Mouse (Mus musculus) brain, embryonic 14.5 days (tissue): ENCODE results near the gene Prr22. TPM values are rescaled to one million over a fixed set of nuclear protein-coding genes. Genes with fewer than 3 reads are reported as not detected.

Source experiments
- DNase-seq: peaks from one replicate; pipeline ENCODE4 v3.0.0-alpha.2; 2011; ENCODE audit warnings: low read depth
- CTCF ChIP-seq: fragments of 200-500 bp; IDR thresholded peaks from 2 replicates; pipeline ENCODE4 v1.5.1; 2012; ENCODE audit warnings: inconsistent platforms, mild to moderate bottlenecking, moderate library complexity, borderline replicate concordance; ENCODE audit not compliant: insufficient read depth, insufficient read length; ENCODE audit errors: extremely low read depth
- POLR2A ChIP-seq: fragments of 200-500 bp; IDR thresholded peaks from 2 replicates; pipeline ENCODE4 v1.6.1; 2012; ENCODE audit warnings: mild to moderate bottlenecking, inconsistent platforms, borderline replicate concordance; ENCODE audit not compliant: poor library complexity, insufficient read depth, insufficient read length, severe bottlenecking; ENCODE audit errors: extremely low read depth
- polyA plus RNA-seq: library from polyadenylated mRNA; depleted of rRNA; stranded (reverse); fragments of >200 nt; gene quantifications from 2 replicates; pipeline ENCODE4 v1.2.3, GENCODE M21; 2012

Gene Prr22
- polyA plus RNA-seq, 1 experiment: 3.1 TPM

DNA sequence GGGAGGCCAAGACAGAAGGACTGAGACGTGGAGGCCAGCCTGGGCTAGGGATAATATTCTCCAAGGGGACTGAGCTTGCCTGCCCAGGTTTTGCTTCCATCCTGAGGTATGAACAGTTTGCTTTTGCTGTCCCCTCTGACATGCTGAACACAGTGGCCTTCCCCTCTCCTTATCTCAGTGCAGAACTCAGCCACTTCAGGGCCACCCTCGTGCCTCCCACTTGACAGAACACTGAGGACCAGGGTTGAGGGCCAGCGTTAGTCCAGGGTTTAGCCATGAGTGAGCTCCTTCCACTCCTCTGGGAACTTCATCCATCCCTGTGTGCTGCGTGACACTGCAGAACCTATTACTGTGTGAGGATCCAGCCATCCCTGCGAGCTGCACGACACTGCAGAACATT, 19.2 kb downstream of the Prr22 start:
- no peak for DNase-seq
- TF ChIP-seq CTCF (no peak), POLR2A (no peak)

DNA sequence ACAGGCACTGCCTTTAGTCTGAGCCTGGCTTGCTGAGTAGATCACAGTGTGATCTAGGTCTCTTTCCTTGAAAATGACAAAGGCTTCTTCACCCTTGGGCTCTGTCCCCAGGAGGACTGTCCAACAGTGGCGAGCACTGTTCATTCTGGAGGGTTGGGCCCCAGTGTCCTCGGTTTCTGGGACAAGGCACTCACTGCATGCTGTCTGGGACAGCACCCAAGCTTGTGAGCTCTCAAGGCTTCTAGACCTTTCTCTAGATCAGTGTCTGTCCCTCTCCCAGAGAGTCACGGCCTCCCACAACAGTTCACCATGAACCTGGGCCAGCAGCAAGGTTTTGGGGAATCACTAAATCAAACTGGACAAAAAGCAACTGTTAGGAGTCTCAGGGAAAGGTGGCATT, 22.5 kb downstream of the Prr22 start:
- TF ChIP-seq CTCF (no peak), POLR2A (no peak)
- DNase-seq: no peak

DNA sequence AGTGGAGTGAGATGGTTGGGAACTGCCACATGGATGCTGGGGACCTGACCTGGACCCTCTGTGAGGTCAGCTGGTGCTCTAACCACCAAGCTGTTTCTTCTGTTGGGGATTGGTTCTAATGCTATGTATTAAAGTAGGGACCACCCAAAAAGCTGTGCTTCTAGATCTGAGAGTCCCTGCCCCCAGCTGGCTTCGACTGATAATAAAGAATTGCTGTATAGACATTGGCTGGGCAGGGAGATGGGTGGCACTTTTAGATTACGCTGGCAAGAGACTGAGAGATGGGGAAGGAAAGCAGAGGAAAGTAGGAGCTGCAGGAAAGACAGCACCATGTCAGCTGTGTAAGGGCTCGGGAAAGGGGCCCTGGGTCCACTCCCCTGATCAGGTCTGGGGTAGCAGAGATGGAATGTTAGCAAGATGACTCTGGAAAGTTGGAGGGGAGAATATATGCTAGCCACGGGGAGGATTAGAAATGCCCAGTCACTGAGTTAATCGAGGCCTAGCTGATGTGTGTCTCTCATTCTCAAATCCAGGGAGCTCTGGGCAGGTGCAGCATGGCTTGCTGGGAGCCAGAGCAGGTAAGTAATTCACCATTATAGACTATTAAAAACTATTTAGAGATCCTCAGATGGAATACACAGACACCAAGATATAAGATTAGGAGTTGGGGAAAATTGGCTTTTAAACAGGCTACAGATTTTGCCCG, 23.7 kb downstream of the Prr22 start:
- TF ChIP-seq CTCF: no peak
- no peak for TF ChIP-seq POLR2A
- no peak for DNase-seq

DNA sequence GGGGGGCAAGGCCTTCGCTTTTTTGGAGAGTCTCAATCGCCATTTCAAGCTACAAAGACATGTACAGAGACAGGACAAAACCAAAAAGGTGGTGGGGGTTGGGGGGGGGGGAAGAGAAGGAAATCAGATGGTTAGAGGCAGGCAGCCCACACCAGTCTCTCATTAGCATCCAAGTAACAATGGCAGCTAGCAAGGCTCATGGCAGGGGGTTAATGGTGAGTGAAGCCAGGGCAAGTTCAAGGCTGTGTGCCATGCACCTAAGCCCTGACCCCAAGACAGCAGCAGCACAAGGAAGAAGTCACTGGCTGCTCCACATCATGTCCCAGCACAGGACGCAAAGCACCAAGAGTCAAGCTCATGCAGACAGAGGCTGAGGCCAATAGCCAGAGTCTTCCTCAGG, 29.2 kb downstream of the Prr22 start:
- no peak for DNase-seq
- TF ChIP-seq CTCF (no peak), POLR2A (no peak)

DNA sequence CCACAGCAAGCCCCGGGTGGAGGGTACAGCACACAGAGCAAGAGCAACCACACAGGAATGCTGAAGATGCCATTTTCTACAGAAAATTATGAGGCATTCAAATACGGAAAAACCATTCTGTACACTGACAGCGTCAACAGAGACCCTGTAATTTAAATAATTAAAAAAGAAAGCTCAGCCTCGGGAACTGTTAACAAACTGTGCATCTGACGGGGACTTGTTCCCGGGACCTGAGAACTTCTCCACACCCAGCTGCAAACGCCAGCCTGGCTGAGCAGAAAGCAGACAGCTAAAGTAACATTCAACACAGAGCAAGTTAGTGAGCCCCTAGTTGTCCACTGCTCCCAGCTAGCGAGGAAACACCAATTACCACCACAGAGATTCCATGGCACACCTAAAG, 32.0 kb downstream of the Prr22 start:
- DNase-seq: no peak
- TF ChIP-seq CTCF: no peak
- TF ChIP-seq POLR2A: no peak

DNA sequence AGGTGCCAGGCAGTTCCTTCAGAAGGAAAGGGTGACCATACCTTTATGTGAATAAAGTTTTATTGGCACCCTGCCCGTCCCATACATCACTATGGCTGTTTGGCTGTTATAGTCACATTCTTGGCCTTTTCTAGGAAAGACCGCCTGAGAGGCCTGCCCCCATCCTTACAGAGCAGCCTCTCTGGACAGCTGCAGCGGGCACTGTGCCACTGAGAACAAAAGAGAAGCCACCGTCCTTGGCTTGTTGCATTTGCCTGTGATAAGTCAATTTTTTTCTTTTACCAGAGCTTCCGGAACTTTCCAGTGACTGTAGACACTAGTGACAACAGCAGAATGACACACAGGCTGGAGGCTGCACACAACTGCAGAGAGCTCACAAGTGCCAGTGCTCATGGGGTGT, 34.9 kb downstream of the Prr22 start:
- no peak for TF ChIP-seq CTCF
- no peak for TF ChIP-seq POLR2A
- no peak for DNase-seq

DNA sequence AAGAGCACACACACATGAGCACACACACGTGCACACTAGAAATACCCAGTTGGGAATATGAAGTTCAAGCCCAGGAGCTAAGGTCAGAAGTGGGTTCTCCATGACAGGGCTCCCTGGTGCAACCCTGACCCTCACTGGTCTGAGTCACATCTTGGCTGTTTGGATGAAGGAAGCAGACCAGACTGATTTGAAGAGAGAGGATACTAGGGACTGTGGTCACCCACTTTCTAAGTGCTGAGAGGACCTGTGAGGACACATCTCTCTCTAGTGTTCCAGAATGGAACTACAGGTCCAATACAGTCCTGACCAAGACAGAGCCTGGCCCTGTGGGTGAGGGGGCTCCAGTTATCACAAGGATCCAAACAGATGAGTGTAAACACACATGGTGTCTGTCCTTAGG, 35.7 kb downstream of the Prr22 start:
- DNase-seq: no peak

DNA sequence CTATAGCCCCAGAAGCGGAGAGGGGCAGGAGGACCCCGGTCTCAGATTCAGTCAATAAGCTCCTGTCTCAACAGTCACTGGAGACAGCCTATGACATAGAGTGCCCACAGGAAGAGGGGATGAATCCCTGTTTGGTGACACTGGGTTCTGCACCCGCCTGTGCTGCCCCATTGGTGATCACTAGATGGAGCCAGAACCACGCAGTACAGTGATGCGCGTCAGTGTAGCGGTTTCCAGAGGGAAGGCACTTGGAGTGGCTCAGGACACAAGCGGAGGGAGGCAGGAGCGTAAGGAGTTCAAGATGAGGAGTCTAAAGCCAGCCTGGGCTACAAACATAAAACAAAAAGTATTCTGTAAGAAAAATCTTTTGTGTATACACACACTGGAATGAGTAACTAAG, 38.5 kb downstream of the Prr22 start:
- peak; percentile 89 for DNase-seq
- peak; percentile 99 for TF ChIP-seq CTCF
- TF ChIP-seq POLR2A: no peak

More for the DNA sequence above, 35.7 kb downstream of the Prr22 start:
- TF ChIP-seq POLR2A (no peak), CTCF (peak; percentile 25; the same call in 1 of the 2 replicates)

DNA sequence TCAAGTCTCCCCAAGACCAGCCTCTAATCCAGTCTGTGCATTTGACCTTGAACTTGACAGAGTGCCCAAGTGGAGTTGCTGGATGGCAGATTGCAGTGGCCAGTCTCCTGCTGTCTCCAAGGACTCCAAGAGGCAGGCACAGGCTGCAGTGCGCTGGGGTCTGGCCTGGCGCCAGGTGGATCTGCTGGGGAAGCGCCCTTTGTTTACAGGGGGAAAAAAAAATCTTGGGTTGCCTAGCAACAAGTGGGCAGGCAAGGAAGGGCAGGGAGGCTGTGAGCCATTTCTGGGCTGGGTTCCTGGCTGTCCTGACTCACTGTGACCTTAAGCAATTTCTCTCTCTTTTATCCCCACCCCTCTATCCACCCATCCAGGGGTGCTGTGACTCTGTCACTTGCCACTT, 40.2 kb downstream of the Prr22 start:
- peak; percentile 97 for DNase-seq

DNA sequence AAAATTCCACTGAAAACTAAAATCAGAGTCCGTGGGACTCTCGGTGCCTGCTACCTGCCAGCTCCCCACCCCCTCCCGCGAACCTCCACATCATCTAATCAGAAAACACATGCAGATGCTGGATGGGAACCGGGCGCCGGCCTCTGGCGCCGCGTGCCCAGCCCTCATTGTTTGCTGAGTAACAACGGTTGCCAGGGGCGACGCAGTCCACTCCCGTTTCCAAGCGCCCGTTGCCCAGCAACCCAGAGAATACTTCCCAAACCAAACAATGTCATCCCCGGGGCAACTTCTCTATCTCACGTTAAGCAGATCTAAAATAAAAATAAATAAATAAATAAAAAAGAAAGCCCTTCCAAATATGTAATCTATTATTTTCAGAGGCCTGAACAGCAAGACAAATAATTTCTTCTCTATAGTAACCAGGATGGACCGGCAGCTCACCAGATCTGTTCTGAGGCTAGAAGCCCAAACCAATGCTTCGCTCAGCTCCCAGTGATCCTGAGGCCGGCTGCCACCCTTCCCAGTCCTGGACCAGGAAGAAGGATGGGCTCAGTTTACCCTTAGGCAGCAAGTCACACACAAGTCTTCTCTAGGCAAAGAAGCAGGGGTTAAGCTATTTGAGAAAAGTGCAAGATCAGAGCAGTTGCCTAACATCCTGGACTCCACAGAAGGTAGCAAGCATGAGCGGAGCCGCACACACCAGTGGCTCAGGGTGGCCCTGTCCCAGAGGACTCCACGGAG, 44.4 kb downstream of the Prr22 start:
- DNase-seq: peak; percentile 97
- TF ChIP-seq POLR2A: no peak
- no peak for TF ChIP-seq CTCF

More for the DNA sequence above, 40.2 kb downstream of the Prr22 start:
- TF ChIP-seq CTCF (no peak), POLR2A (no peak)

DNA sequence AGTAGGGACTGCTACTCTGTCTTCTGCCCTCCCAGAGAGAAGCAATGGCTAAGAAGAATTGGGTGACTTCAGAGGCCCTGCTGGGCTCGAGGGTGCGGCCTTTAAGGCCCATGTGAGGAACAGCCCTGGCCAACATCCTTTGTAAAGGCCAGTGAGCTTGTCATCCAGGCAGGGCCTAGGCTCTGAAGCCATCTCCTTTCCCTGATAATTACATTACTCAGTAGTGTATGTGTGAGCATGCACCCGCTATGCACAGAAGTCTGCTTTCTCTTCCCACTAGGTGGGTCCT, 45.0 kb downstream of the Prr22 start:
- no peak for DNase-seq
- no peak for TF ChIP-seq POLR2A
- TF ChIP-seq CTCF: no peak

DNA sequence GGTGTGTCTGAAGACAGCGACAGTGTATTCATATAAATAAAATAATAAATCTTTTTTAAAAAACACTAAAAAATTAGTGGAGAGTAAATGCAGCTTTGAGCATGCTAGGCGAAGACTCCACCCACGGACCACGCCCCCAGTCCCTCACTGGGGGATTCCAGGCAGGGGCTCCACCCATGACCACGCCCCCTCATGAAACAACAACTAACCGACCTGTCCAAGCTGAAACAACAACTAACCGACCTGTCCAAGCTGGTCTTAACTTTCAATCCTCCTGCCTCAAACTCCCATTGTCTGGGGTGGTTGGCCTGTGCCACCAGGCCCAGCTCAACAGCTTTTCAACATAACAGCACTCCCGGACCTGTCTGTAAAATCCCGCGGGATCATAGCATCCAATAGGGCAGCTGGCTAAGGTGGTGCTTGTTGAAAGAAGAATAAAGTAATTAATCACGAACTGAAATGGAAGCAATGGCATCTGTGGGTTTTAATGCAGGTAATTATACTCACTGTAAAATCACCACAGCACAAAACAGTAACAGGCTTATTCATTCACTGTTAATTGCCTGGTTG, 48.1 kb downstream of the Prr22 start:
- TF ChIP-seq CTCF (no peak), POLR2A (no peak)
- DNase-seq: peak; percentile 64

DNA sequence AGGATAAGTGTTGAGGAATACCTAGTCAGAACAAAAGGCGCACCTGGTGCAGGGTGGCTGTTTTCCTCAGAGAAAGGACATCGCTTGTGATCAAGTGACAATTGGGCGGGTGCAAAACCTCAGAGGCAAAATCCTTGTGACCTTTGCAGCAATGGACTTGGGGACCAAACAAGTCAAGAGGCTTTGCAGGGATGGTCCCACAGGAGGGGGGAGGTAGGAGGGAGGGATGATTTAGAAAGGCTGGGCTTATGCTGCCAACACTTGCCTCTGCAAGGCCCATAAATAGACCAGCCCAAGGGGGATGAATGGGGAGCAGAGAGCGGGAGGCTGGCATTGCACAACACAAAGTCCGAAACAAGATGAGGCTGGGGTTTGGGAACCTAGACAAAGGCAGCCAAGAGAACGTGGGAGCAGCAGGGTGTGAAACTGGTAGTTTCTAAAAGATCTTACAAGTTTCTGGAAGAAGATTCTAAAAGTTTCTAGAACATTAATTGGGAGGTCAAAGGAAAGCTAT, 49.0 kb downstream of the Prr22 start:
- TF ChIP-seq POLR2A (no peak), CTCF (no peak)
- DNase-seq: no peak
